Mouse (Mus musculus): Measurements from ENCODE around the gene Rcc2. TPM values are rescaled to one million over a fixed set of nuclear protein-coding genes. Genes with fewer than 3 reads are reported as not detected.

Rcc2 gene
- 10 to 100 TPM; 19.6 to 27.0 TPM for total RNA-seq (2021)
- long read RNA-seq, experiment 1, transcript Rcc2-201 (13 exons, 3,767 nt), result major isoform, 20 of 35 reads
- long read RNA-seq, experiment 1, partial matches to known transcripts, result 12 of 35 reads
- long read RNA-seq, experiment 1, other reads (novel, unspliced or antisense), result 3 of 35 reads
- long read RNA-seq, experiment 2, transcript Rcc2-201 (13 exons, 3,767 nt), result major isoform, 11 of 22 reads
- long read RNA-seq, experiment 2, partial matches to known transcripts, result 9 of 22 reads
- long read RNA-seq, experiment 2, other reads (novel, unspliced or antisense), result 2 of 22 reads

DNA sequence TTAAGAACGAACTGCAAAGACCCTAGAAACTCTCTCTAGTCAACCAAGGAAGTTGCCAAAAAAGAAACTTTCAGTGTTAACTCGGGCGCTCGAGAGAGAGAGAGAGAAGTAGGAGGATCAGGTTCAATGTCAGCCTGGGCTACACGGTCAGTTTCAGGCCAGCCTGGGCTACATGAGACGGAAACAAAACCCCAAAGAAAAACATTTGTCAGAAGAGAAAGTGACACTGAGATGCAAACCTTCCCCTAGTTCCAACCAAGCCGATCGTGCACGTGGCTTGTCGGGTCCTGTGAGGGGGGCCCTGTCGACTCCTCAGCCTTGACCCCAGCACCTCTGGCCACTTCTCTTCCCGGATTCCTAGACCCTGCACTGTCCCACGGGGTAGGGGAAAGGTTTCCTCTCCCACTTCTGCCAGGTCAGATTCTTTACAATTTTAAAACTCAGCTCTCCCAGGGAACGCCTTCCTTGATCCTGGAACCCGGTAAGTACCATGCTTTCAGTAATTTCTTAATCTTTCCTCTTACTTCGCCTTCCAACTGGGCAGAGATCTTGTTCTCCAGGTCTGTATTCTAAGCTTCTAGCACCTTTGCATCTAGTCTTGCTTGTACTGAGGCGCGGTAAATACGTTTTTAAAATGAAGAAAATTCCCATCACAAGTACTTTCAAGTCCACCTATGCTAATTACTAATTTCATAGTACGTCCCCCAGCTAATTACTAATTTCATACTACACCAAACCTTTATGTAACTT lies at the start of gene Rcc2:
Rcc2 (plus strand) TSS at position 273 of the 750 bp plus-strand sequence.
- DNase-seq, result no peak
- intact Hi-C loops (cut with DNase I), result no loop called here

- intact Hi-C loops (cut with DNase I), result no loop called here
- DNase-seq, result no peak
These were observed 46.3 kb upstream of the Rcc2 start for GRCm38 (mm10) chr4:140653835-140654583.

- DNase-seq, result no peak
- intact Hi-C loops (cut with DNase I), result no loop called here
These were observed 45.5 kb upstream of the Rcc2 start for GRCm38 (mm10) chr4:140654798-140655197.

DNA sequence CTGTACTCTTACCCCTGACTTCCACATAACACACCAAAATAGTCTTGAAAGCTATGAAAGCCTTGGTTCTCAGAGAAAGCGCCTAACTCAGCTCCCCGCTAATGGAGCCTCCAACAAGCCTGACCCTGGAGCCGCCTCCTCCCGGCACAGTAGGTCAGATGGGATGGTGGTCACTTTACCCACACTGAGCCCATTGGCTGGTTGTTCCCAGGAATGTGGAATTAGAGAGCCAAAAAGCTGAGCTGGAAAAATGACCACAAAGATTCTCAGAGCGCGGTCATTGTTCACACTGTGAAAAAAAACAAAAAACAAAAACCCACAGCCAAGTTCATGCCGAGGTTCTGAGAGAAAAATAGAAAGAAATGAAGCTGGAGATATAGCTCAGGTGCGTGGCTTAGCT lies 43.8 kb upstream of the Rcc2 start:
- intact Hi-C loops (cut with DNase I), result no loop called here
- DNase-seq, result no peak

- intact Hi-C loops (cut with DNase I), result no loop called here
These were observed 42.4 kb upstream of the Rcc2 start for GRCm38 (mm10) chr4:140657681-140658575.

DNA sequence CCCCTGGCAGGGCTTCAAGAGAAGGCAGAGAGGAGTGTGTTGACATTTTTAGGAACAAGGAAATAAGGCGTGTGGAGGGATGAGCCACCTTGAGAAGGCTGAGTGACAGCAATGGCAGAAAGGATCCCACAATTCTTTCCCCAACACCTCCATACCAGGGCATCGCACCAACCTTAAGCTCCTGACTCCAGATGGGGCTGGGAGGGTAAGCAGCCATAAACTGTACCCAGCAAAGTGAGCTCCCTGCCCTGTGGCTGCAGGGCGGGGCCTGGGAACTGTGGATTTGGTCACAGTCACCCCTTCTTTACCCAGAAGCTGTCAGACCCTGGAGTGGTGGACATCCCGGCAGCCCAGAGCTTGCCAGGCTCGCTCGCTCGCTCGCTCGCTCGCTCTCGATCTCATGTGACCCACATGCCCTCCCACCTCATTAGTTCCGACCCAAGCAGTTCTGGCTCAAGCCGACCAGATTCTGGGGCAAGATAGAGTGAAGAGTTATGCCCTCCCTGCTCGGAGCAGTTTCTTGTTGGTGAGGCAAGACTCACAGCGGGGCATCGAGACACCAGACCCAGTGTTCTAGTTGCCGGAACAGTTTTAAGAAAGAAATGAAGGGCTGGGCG lies 38.8 kb upstream of the Rcc2 start:
- DNase-seq, result no peak
- intact Hi-C loops (cut with DNase I), result no loop called here

More at GRCm38 (mm10) chr4:140657681-140658575, 42.4 kb upstream of the Rcc2 start:
- peak; percentile 76 to 84 for DNase-seq

- DNase-seq, result peak; percentile 37 to 46
- intact Hi-C loops (cut with DNase I), result no loop called here
These were observed 37.9 kb upstream of the Rcc2 start for GRCm38 (mm10) chr4:140662453-140662852.

- intact Hi-C loops (cut with DNase I), result no loop called here
- peak in 1 of 2 experiments; percentile 22 for DNase-seq
These were observed 37.3 kb upstream of the Rcc2 start for GRCm38 (mm10) chr4:140662882-140663585.

DNA sequence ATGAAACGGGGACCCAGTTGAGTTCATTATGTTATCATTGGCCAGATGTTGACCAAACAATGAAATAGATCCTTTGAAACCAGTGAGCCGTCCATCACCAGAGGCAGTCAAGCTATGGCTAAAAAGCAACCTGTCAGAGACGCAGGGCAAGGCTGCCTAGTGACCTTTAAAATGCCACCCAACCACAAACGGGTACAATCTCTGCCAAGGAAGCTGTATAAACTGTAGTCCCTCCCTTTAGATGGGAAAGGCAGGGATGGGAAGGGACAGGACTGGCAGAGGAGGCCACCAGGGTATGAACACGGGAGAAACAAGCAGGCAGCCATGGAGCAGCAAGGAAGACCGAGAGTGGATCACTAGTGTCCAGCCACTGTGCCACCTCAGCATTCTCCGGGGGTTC lies 35.3 kb upstream of the Rcc2 start:
- intact Hi-C loops (cut with DNase I), result no loop called here
- DNase-seq, result no peak

DNA sequence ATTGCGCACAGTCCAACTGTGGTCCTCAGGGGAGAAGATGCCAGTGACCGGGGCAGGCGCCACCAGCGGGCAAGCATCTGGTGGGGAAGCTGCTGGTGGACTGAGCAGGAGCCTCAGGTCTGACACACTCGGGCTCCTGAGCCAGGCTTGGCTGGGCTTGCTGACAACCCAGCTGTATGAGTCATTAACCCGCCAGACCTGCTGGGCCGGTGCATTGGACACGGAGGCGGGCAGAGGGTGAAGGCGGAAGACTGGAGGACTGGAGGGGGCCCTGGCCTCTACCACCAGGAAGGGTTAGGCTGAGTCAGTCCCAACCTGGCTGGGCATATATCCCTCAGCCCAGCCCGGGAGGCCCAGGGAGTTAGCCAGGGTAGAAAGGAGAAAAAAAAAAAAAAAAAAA lies 34.6 kb upstream of the Rcc2 start, which contains the start of gene Arhgef10l:
Arhgef10l (minus strand) TSS at position 253 of the 400 bp plus-strand sequence.
- intact Hi-C loops (cut with DNase I), result no loop called here
- peak in 1 of 2 experiments; percentile 19 for DNase-seq

- intact Hi-C loops (cut with DNase I), result no loop called here
- DNase-seq, result no peak
These were observed 32.5 kb upstream of the Rcc2 start for GRCm38 (mm10) chr4:140667802-140668201.

DNA sequence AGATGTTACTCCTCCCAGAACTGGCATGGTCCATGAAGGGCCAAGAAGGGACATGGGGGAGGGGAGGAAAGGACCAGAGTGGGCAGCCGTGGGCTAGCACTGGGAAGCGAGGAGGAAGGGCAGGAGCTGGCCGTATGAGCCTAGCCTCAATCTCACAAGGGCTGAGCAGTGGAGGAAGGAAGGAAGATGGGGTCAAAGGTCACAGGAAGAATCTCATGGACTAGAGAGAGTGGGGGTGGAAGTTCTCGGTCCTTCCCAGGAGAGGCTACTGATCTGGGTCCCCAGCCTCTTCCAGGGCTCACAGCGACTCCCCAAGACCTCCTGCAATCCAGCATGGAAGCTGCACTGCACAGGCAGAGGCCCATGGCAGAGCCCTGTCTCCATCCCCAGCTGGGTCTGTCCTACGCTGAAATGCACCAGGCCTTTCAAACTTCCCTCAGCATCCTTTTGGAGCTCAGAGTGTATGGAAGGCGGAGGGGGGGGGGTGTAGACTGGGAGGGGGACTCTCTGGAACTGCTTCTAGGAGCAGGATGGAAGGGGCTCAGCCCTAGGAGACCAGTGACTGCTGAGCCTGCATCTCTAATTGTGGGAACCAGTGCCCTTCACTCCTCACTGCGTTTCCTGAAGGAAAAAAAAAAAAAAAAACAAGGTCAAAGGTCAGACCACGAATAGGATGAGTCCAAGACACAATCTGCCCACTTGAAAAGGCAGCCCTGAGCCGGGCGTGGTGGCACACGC lies 26.6 kb upstream of the Rcc2 start:
- intact Hi-C loops (cut with DNase I), result loop anchor here (1.0 to 10.0 kb wide), 5 partner anchors 49 to 799 kb away; no protein-coding TSS in a partner anchor
- DNase-seq, result no peak

GRCm38 (mm10) chr4:140674345-140674926 lies 25.9 kb upstream of the Rcc2 start:
- peak; percentile 90 to 94 for DNase-seq
- intact Hi-C loops (cut with DNase I), result loop anchor here (1.0 to 10.0 kb wide), 5 partner anchors 50 to 800 kb away; no protein-coding TSS in a partner anchor

GRCm38 (mm10) chr4:140679038-140679437 lies 21.3 kb upstream of the Rcc2 start:
- intact Hi-C loops (cut with DNase I), result loop anchor here (1.0 to 10.0 kb wide), 4 partner anchors 34 to 804 kb away; no protein-coding TSS in a partner anchor
- peak; percentile 45 to 59 for DNase-seq

GRCm38 (mm10) chr4:140679723-140680380 lies 20.5 kb upstream of the Rcc2 start:
- peak; percentile 82 to 88 for DNase-seq
- intact Hi-C loops (cut with DNase I), result loop anchor here (1.0 to 10.0 kb wide), 4 partner anchors 33 to 805 kb away; no protein-coding TSS in a partner anchor

GRCm38 (mm10) chr4:140680731-140681397 lies 19.5 kb upstream of the Rcc2 start:
- no peak for DNase-seq
- intact Hi-C loops (cut with DNase I), result no loop called here

All from heart, postnatal 14 days (tissue).